ENCODE assay signal across 16 mouse cellular contexts in genomic region chr14:31800976-31801375, GRCm38 (mm10).
"Had no signal": no experiment of that assay in that cellular context is flagged by ENCODE, and none has a peak within 500 bp of the region (broad histone marks: within the 10 kb centered on the region; RNA-seq: fewer than 3 reads in every experiment).

No protein-coding gene starts in this region.

- H3K27me3 ChIP-seq: limb, embryonic 13.5 days; liver, embryonic 12.5 days; megakaryocyte, embryonic 14.5 days; midbrain, embryonic 15.5 days; neural tube, embryonic 12.5 days; stomach, embryonic 15.5 days had no signal

- H3K9ac ChIP-seq: limb, embryonic 13.5 days; lung, embryonic 14.5 days; midbrain, embryonic 15.5 days; neural tube, embryonic 12.5 days; stomach, embryonic 15.5 days had no signal

- DNase-seq: left cerebral cortex, postnatal 4 days; lung, embryonic 14.5 days; lung, postnatal 10 days; lung, postnatal 4 days; retina, postnatal 1 day; right cerebral cortex, postnatal 4 days; thymus, adult 2 months; thymus, postnatal 25 days had no signal

- H3K4me2 ChIP-seq: limb, embryonic 13.5 days; liver, embryonic 12.5 days; lung, embryonic 14.5 days; midbrain, embryonic 11.5 days; midbrain, embryonic 15.5 days; neural tube, embryonic 12.5 days; stomach, embryonic 15.5 days had no signal

- H3K9me3 ChIP-seq: limb, embryonic 13.5 days; liver, embryonic 12.5 days; megakaryocyte, embryonic 14.5 days; midbrain, embryonic 15.5 days; neural tube, embryonic 12.5 days; stomach, embryonic 15.5 days had no signal

- H3K4me3 ChIP-seq: layer of hippocampus, adult 2 months; limb, embryonic 13.5 days; liver, embryonic 12.5 days; megakaryocyte, embryonic 14.5 days; midbrain, embryonic 15.5 days; neural tube, embryonic 12.5 days; stomach, embryonic 15.5 days had no signal

- H3K27ac ChIP-seq: layer of hippocampus, adult 2 months; limb, embryonic 13.5 days; liver, embryonic 12.5 days; midbrain, embryonic 15.5 days; neural tube, embryonic 12.5 days; stomach, embryonic 15.5 days had no signal

- ATAC-seq: liver, embryonic 12.5 days; midbrain, embryonic 15.5 days had no signal

- H3K36me3 ChIP-seq: limb, embryonic 13.5 days; liver, embryonic 12.5 days; midbrain, embryonic 15.5 days; neural tube, embryonic 12.5 days; stomach, embryonic 15.5 days had no signal

- H3K4me1 ChIP-seq: neural tube, embryonic 12.5 days; stomach, embryonic 15.5 days had no signal
